Mouse (Mus musculus) left cerebral cortex, adult 18-20 months (tissue): ENCODE data around the gene Trim34a. TPM values are rescaled to one million over a fixed set of nuclear protein-coding genes. Genes with fewer than 3 reads are reported as not detected.
A peak's percentile ranks its signal among the peaks of the same experiment; 100 is the strongest.
"Not testable (repeated sequence)": the region's sequence is repeated elsewhere in the genome, so short reads cannot be mapped to it uniquely, and the experiment has no call there.

Experiments used
- DNase-seq, 2 experiments: peaks; one replicate each; pipeline ENCODE4 v3.0.0; 2021 to 2022; ENCODE audit warnings: low spot score in 2 of 2, mixed read lengths in 1 of 2
- long read RNA-seq, 2 experiments: library from polyadenylated mRNA; stranded (forward); transcript quantifications; one replicate each; pipeline ENCODE4 v2.0.0; 2021
- total RNA-seq, 2 experiments: library from RNA; stranded (reverse); gene quantifications; 2 replicates each; pipeline ENCODE4 v1.2.3; 2021

The Trim34a gene
- 1 to 10 TPM in 1 of 2 experiments, under 1 TPM in 1; 1.00 to 1.3 TPM for total RNA-seq
- long read RNA-seq, experiment 1, partial matches to known transcripts: 0 of 2 reads
- long read RNA-seq, experiment 1, other reads (novel, unspliced or antisense): 0 of 2 reads
- long read RNA-seq, experiment 2, partial matches to known transcripts: 0 of 1 reads
- long read RNA-seq, experiment 2, other reads (novel, unspliced or antisense): 1 of 1 reads

- DNase-seq: peak in 1 of 2 experiments; percentile 3
Observed at GRCm38 (mm10) chr7:104244287-104245181, at the start of gene Trim34a. TSS of gene Trim34a (plus strand) at chr7:104244457.

GRCm38 (mm10) chr7:104195885-104196284 is 48.4 kb upstream of the Trim34a start, which contains the start of gene Olfr649:
TSS of gene Olfr649 (minus strand) at chr7:104195985.
- no peak for DNase-seq

GRCm38 (mm10) chr7:104199822-104200221 is 44.4 kb upstream of the Trim34a start:
- peak; percentile 40 to 67 for DNase-seq

GRCm38 (mm10) chr7:104206197-104206596 is 38.1 kb upstream of the Trim34a start:
- DNase-seq: no peak

GRCm38 (mm10) chr7:104216011-104216535 is 28.2 kb upstream of the Trim34a start:
- DNase-seq: no peak

- DNase-seq: no peak
Observed at GRCm38 (mm10) chr7:104217881-104218280, 26.4 kb upstream of the Trim34a start.

- no peak for DNase-seq
Observed at GRCm38 (mm10) chr7:104218701-104219569, 25.3 kb upstream of the Trim34a start, which contains the start of gene Trim6. TSS of gene Trim6 (plus strand) at chr7:104218793.

GRCm38 (mm10) chr7:104231203-104231602 is 13.1 kb upstream of the Trim34a start:
- no peak for DNase-seq

- no peak for DNase-seq
Observed at GRCm38 (mm10) chr7:104240857-104241256, 3.4 kb upstream of the Trim34a start.

- DNase-seq: no peak
Observed at GRCm38 (mm10) chr7:104243616-104244015, 641 bp upstream of the Trim34a start.

- not testable (repeated sequence) for DNase-seq
Observed at GRCm38 (mm10) chr7:104260380-104260779, 16.1 kb downstream of the Trim34a start.

- not testable (repeated sequence) for DNase-seq
Observed at GRCm38 (mm10) chr7:104265335-104265734, 21.1 kb downstream of the Trim34a start.

- DNase-seq: not testable (repeated sequence)
Observed at GRCm38 (mm10) chr7:104279361-104279760, 35.1 kb downstream of the Trim34a start.

GRCm38 (mm10) chr7:104287576-104288443 is 43.6 kb downstream of the Trim34a start, which contains the start of gene Trim5:
TSS of gene Trim5 (minus strand) at chr7:104288094.
- DNase-seq: not testable (repeated sequence)

GRCm38 (mm10) chr7:104290641-104291040 is 46.4 kb downstream of the Trim34a start:
- no peak for DNase-seq

- DNase-seq: no peak
Observed at GRCm38 (mm10) chr7:104291638-104292400, 47.6 kb downstream of the Trim34a start.
